Mouse (Mus musculus): Measurements from ENCODE around the gene Ncoa1. TPM values are rescaled to one million over a fixed set of nuclear protein-coding genes. Genes with fewer than 3 reads are reported as not detected.

Gene Ncoa1
- total RNA-seq, 2 experiments from 2014 or later: 34.8 to 36.2 TPM

DNA sequence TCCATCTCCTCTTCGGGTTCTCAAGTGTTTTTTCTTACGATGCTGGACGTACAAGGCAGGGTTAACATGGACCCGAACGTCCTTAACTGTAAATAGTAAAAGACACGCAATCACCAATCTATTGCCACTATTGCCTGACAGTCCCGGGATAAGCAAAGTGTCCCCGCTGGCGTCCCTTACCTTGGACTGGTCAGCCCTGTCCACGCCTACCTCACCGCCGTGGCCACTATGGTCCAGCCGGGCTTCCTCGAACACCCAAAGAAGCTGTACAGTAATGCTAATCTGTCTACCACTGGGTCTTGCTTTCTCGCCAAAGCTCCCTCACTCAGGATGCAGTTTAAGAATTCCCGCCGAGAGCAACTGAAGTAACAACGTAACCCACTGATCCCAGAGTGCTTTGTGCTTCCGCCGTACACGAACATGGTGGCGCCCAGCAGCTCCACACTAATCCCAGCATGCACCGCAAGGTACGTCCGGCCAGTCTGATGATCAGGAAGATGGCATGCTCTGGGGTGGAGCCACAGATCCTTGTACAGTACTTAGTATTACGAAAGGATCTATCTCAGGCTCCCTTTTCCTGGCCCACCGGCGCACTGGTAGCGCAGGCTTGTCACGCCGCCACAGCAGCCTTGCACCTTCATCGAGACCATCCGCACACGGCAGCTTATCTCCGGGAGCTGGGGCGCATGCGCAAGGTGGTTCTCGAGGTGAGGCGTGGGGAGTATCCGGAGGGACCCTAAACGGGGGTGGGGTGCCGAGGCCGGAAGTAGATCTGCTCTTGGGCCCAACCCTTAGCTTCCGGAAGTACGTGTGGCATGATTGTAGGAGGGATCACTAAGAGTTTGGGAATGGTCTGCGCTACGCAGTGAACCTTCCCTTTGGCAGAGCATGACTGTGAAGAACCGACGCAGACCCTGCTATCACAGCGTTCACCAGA is 243.1 kb downstream of the Ncoa1 start, which contains the start of the genes Ptrhd1 and Cenpo:
TSS of gene Ptrhd1 (plus strand) at position 456 of the 937 bp plus-strand sequence.
TSS of gene Cenpo (minus strand) at position 723 of the 937 bp plus-strand sequence.
- peak; percentile 88 to 93 for DNase-seq (ENCODE audit: low spot score in 2 of 2)

DNA sequence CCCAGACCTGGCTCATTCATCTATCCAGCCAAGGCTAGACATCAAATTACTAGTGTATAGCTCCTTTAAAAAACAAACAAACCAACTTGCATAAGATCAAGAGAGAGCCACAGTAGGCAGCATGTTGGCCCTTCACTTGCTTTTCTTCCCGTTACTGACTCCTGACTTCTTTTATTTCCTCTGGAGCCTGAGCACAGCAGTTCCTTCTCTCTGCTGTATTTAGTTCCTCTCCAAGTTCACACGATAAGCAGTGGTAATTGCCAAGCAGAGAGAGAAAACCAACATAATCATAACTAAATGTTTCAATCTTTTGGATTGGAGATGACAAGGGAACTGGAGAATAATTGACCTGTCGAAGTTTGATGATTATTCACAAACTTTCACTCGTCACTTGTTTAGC is 244.2 kb downstream of the Ncoa1 start:
- DNase-seq (ENCODE audit: low spot score in 2 of 2): no peak

DNA sequence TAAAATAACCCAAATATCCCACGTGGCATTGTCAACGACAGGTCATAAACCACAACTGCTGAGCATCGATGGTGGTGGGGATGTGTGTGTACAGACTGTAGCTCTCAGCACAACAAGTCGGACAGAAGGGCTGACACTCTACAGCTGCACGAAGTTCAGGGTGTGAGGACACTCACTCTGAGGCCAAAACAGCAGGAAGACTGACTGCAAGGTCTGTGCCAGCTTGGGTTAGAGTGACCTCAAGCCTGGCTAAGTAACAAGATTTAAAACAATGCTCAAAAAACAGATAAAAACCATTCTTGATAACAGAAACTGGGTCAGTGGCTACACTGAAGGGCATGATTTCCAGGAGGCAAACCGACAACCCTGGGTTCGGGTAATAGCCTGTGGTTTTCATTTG is 246.8 kb downstream of the Ncoa1 start:
- DNase-seq (ENCODE audit: low spot score in 2 of 2): no peak

DNA sequence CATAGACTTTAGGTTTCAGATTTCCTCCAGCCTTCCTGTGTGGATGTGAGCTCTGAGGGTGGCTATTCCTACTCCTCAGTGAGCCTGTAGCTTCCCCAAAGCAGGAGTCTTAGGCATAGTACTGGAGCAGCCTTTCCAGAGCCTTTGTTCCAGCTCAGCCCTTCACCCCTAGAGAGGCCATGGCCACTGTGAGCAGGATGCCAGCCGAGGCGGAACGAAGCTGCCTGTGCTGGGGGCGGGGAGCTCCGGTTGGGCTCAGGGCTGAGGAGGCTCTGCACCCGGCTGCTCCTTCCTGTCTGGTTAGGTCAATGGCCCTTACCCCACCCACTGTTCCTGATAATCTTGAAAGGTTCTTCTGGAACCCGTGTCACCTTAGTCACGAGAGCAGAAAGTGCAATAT is 264.1 kb downstream of the Ncoa1 start:
- peak in 1 of 2 experiments; percentile 52 for DNase-seq (ENCODE audit: low spot score in 2 of 2)

DNA sequence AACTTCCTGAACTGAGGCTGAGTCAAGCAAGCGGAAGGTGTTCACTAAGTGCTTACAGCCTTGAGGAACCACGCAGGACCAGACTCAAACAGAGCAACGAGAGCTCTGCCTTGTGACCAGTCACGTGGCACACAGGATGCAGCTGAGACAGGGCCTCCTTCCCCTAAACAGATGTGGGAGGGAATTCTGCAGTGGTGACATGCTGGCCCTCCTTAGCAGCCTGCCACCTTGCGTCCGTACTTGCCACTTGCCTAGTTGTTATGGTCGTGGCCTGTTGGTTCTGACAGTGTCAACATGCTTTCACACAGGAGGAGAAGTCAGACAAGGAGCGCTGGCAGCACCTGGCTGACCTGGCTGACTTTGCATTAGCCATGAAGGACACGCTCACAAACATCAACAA is 265.8 kb downstream of the Ncoa1 start:
- DNase-seq (ENCODE audit: low spot score in 2 of 2): no peak

DNA sequence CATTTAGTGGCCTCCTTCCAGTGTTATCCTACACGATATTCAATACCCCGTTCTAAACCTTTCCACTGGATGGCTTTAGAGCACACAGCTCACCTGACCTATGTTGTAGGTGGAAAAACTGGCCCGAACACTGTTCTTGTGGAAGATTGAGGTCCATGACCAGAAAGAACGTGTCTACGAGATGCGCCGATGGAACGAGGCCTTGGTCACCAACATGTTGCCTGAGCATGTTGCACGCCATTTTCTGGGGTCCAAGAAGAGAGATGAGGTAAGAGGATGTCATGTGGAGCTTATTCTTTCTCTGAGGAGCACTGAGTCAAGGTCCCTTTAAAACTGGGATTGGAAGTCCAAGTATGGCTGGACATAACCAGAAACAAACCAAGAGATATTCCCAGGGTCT is 267.8 kb downstream of the Ncoa1 start:
- no peak for DNase-seq (ENCODE audit: low spot score in 2 of 2)

DNA sequence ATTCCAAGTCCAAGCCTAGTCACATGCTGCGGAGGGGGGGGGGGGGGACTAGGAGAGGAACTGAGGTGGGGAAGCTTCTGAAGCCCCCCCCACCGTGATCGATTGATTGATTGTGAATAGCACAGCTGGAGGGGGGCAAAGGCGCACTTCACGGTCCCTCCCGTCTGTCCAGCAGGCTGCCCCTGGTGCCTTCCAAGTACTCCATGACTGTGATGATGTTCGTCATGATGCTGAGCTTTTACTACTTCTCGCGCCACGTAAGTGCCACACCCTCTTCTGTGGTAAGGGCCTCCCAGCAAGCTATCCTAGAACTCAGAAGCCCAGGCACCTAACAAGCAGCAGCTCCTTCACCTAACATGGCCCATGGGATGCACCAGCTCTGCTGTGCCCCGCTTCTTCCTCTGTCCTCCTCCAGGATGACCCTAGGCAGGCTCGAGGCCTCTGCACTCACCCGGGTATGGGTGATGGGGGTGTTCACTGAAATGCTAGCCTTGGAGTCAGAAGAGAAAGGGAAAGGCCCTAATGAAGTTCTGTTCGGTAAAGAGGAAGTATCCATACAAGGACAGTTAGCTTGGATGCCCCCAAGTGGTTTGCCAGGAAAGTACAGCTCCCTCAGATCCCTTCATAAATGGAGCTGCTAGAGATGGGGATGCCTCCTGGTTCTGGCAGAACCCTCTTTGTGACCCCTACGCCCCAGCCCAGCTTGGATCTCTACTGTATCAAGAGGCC is 268.4 kb downstream of the Ncoa1 start:
- DNase-seq (ENCODE audit: low spot score in 2 of 2): peak; percentile 47 to 53

DNA sequence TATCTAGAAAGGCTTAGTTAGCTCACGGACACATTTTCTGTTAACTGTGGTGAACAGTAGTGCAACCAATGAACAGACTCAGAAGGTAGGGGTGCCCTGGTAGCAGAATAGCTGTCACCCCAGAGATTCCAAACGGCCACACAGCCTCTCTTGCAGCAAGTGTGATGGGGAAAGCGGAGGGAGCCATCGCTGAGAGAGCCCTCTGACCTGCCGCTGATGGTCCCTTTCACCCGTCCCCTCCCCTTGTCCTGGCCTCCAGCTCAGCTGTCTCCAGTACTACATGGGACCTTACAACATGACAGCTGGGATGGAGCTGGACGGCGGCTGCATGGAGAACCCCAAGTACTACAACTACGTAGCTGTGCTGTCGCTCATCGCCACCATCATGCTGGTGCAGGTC is 270.9 kb downstream of the Ncoa1 start:
- no peak for DNase-seq (ENCODE audit: low spot score in 2 of 2)

DNA sequence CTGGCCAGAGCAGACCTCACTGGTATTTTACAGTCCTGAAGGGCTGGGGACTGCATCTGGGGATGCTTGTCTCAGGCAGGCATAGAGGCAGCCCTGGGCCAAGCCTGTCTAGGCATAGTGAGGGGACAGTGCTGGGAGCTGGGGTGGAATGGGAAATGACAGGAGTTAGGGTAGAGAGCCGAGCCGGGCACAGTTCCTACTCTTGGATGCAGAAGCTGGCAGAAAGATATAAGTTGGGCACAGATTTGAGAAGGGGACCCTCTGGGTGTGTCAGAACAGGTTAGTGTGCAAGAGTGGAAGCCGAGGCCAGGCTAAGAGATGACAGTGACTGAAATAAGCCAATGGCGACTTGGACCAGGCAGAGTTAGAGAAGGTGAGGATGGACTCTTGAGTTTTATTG is 274.8 kb downstream of the Ncoa1 start:
- DNase-seq (ENCODE audit: low spot score in 2 of 2): peak in 1 of 2 experiments; percentile 14

DNA sequence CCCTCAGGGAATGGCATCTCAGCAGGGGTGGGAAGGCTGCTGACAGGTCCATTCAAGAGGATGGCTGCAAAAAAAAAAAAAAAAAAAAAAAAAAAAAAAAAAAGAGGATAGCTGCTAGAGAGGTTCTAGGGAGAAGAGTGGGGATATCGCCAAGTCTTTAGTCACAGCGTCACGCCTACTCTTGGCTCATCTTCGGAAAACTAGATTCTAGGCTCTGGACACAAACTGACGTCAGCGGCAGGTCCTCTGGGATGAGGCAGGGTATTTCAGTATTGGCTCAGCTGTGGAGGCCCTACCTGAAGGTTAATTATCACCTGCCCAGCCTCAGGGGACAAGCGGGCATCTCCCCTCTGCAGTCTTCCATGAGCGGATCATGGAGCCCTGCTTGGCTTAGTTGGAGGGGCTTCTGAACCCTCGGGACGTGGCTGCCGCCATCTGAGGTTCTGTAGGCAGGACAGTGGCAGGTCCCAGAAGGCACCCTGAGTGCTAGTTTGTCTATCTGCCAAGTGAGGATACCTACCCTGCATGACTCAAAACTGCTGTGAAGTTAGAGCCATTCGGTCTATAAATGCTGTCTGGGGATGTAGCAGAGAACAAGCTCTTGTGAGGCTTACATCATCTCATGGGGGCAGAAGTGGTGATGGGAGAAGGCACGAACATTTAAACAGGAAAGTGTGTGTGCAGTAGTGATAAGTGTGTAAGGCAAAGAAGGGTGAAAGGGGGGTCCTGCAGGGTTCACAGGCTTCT is 275.4 kb downstream of the Ncoa1 start:
- peak in 1 of 2 experiments; percentile 28 for DNase-seq (ENCODE audit: low spot score in 2 of 2)

DNA sequence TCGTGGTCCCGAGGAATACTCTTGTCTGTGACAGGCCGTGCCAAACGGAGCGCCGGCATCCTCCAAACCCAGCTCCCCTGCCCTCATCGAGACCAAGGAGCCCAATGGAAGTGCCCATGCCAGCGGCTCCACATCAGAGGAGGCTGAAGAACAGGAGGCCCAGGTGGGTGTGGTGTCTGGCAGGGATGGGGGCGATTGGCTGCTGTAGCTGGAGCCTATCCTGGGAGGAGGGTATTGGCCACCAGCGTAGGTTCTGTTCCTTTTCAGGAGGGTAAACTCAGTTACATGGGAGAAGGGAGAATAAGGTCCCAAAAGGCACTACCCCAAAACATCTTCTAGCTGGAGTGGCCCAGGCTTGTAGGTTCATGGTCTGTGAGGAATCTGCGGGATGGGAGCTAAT is 277.7 kb downstream of the Ncoa1 start:
- peak in 1 of 2 experiments; percentile 25 for DNase-seq (ENCODE audit: low spot score in 2 of 2)

DNA sequence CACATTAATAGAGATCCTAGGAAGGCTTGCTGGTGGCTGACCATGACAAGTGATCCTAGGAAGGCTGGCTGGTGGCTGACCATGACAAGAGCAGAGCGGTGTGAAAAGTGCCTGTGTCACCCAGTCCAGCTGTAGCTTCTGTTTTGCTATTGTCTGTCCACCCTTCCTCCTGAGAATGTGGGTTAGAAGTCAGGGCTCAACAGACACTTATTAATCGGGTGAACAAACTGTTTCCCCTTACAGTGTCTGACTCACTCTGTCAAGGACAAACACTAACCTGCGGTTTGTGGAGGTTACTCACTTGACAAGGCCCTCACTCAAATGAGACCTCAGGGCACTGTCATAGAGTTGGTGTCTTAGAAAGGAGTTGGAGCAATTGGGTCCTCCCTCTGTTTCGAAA is 278.3 kb downstream of the Ncoa1 start:
- peak; percentile 21 to 24 for DNase-seq (ENCODE audit: low spot score in 2 of 2)

Other genes starting within 250 kb of the Ncoa1 start
- gene Ptrhd1, start 243.2 kb downstream of the Ncoa1 start, total RNA-seq (2021): 1 to 10 TPM; 7.8 to 8.0 TPM
- 1 to 10 TPM; 6.8 to 8.9 TPM for gene Cenpo, start 242.9 kb downstream of the Ncoa1 start, total RNA-seq (2021)
- 10 to 100 TPM; 50.0 to 58.8 TPM for gene Itsn2, start 115.5 kb upstream of the Ncoa1 start, total RNA-seq (2021)
- gene Gm3625, start 115.7 kb upstream of the Ncoa1 start, total RNA-seq (2021): not detected

Data from adrenal gland, adult 18-20 months (tissue).